Mouse (Mus musculus) layer of hippocampus, adult 9-10 months (tissue): Measurements from ENCODE around the gene Nme3.
A peak's percentile ranks its signal among the peaks of the same experiment; 100 is the strongest.

ENCODE experiments used
- DNase-seq: peaks from one replicate; pipeline ENCODE4 v3.0.0; 2022; ENCODE audit warnings: low spot score

Gene Nme3

GRCm38 (mm10) chr17:24881738-24882440 is 14.4 kb upstream of the Nme3 start:
- DNase-seq: no peak

GRCm38 (mm10) chr17:24884391-24884790 is 11.9 kb upstream of the Nme3 start:
- no peak for DNase-seq

- DNase-seq: no peak
Observed at GRCm38 (mm10) chr17:24885356-24886133, 10.8 kb upstream of the Nme3 start.

GRCm38 (mm10) chr17:24886134-24886931 is 10.0 kb upstream of the Nme3 start, which contains the start of the genes Nubp2 and Spsb3:
Gene Nubp2 (minus strand): TSS chr17:24886349.
Gene Spsb3 (plus strand): TSS chr17:24886643.
- DNase-seq: peak; percentile 99

- no peak for DNase-seq
Observed at GRCm38 (mm10) chr17:24886932-24887271, 9.4 kb upstream of the Nme3 start.

- no peak for DNase-seq
Observed at GRCm38 (mm10) chr17:24887291-24888080, 8.8 kb upstream of the Nme3 start.

- no peak for DNase-seq
Observed at GRCm38 (mm10) chr17:24888862-24889261, 7.4 kb upstream of the Nme3 start.

GRCm38 (mm10) chr17:24890151-24891092 is 5.9 kb upstream of the Nme3 start:
- DNase-seq: no peak

- no peak for DNase-seq
Observed at GRCm38 (mm10) chr17:24891321-24891720, 5.0 kb upstream of the Nme3 start.

- no peak for DNase-seq
Observed at GRCm38 (mm10) chr17:24892785-24893184, 3.5 kb upstream of the Nme3 start.

GRCm38 (mm10) chr17:24893276-24893675 is 3.0 kb upstream of the Nme3 start:
- DNase-seq: no peak

GRCm38 (mm10) chr17:24894061-24894994 is 2.0 kb upstream of the Nme3 start:
- no peak for DNase-seq

- no peak for DNase-seq
Observed at GRCm38 (mm10) chr17:24894995-24895547, 1.2 kb upstream of the Nme3 start, which contains the start of the genes Eme2 and Mrps34. Gene Eme2 (minus strand): TSS chr17:24895087. Gene Mrps34 (plus strand): TSS chr17:24895116.

- DNase-seq: no peak
Observed at GRCm38 (mm10) chr17:24895571-24896240, 594 bp upstream of the Nme3 start.

- no peak for DNase-seq
Observed at GRCm38 (mm10) chr17:24896993-24897269, 631 bp downstream of the Nme3 start.

GRCm38 (mm10) chr17:24897600-24897999 is 1.3 kb downstream of the Nme3 start:
- no peak for DNase-seq

GRCm38 (mm10) chr17:24898041-24898854 is 1.9 kb downstream of the Nme3 start:
- no peak for DNase-seq

GRCm38 (mm10) chr17:24899153-24899552 is 2.9 kb downstream of the Nme3 start:
- no peak for DNase-seq
